Mouse (Mus musculus) liver, adult 2 months (tissue): ENCODE data around the gene Fam71f1.

Experiments
- CTCF ChIP-seq: fragments of 200-500 bp; IDR thresholded peaks from 2 replicates; pipeline ENCODE4 v1.5.1; 2011; ENCODE audit warnings: low read depth, low read length, control low read depth
- POLR2A ChIP-seq: fragments of 200-500 bp; IDR thresholded peaks from 2 replicates; pipeline ENCODE4 v1.6.1; 2011; ENCODE audit warnings: low read length, control low read depth; ENCODE audit not compliant: insufficient read depth; ENCODE audit errors: extremely low read depth

DNA sequence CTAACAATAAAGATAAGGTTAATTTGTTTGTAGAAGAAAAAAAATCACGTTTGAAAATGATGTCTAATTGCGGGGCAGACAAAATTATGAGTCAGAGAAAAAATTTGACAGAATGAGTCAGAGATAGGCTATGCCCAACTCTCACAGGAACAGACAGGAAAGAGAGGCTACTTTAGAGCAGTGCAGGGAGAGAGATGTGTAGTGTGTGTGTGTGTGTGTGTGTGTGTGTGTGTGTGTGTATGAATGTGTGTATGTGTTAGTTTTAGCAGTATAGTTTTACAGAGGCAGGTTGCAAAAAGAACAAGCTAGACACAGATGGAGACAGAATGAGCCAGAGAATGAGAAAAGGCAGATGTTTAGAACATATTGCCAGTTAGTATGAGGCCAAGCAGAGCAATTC, 19.8 kb upstream of the Fam71f1 start:
- TF ChIP-seq POLR2A: no peak
- TF ChIP-seq CTCF: no peak
